Comparison of ENCODE assay signal across 11 mouse cellular contexts in the genomic region with DNA sequence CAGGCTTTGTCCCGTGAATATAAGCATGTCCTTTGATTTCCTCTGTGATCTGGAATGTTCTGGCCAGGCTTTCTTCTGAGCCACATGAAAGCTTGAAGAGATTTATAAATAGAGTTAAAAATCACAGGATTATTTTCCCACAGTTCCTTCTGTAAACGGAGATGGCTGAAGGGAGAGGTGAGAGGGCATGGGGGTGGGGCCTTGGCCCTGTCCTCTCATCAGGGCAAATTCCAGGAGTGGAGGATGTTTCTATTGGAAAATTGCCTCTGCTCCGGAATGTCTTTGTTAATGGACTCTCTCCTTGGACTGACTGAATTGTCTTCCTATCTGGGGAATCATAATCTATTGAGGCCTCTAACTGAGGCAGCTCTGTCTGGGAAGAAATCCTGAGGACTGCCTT. TPM values are rescaled to one million over a fixed set of nuclear protein-coding genes. Genes with fewer than 3 reads are reported as not detected.
DNase-seq lines count a peak whose midpoint lies in the region; ATAC-seq and TF ChIP-seq lines count a peak whose summit lies in the region.
"Had no signal": no experiment of that assay in that cellular context is flagged by ENCODE, and none has a peak within 500 bp of the region (broad histone marks: within the 10 kb centered on the region; RNA-seq: fewer than 3 reads in every experiment).

No protein-coding gene starts in this region.

- H3K9me3 ChIP-seq in heart, embryonic 10.5 days = no peaks in the 10 kb centered on the region
- no peaks in the 10 kb centered on the region for H3K9me3 ChIP-seq in kidney, embryonic 16.5 days (ENCODE audit: low read length)
- no peaks in the 10 kb centered on the region for H3K9me3 ChIP-seq in forebrain, postnatal 0 days (ENCODE audit: low read length)
- H3K9me3 ChIP-seq: forebrain, embryonic 12.5 days had no signal

- H3K27me3 ChIP-seq in heart, embryonic 10.5 days (ENCODE audit: insufficient read depth, poor library complexity, severe bottlenecking) = no peaks in the 10 kb centered on the region
- H3K27me3 ChIP-seq in kidney, embryonic 16.5 days (ENCODE audit: insufficient read depth, low read length) = no peaks in the 10 kb centered on the region
- no peaks in the 10 kb centered on the region for H3K27me3 ChIP-seq in forebrain, postnatal 0 days (ENCODE audit: insufficient read depth, low read length)

- peak overlapping the region; percentile 47; the same call in 1 of the 2 replicates for H3K27ac ChIP-seq in heart, embryonic 10.5 days
- no peak overlapping the region for H3K27ac ChIP-seq in kidney, embryonic 16.5 days (ENCODE audit: low read length)
- H3K27ac ChIP-seq in forebrain, postnatal 0 days (ENCODE audit: low read depth, low read length) = no peak overlapping the region
- H3K27ac ChIP-seq: forebrain, embryonic 12.5 days had no signal

- H3K36me3 ChIP-seq in heart, embryonic 10.5 days = no peaks in the 10 kb centered on the region
- no peaks in the 10 kb centered on the region for H3K36me3 ChIP-seq in kidney, embryonic 16.5 days (ENCODE audit: insufficient read depth, low read length)
- H3K36me3 ChIP-seq in forebrain, postnatal 0 days (ENCODE audit: insufficient read depth) = no peaks in the 10 kb centered on the region
- H3K36me3 ChIP-seq: forebrain, embryonic 12.5 days had no signal

- ATAC-seq in kidney, embryonic 16.5 days (ENCODE audit: low FRiP score, low TSS enrichment) = peak; percentile 73; the same call in 1 of the 2 replicates
- no peak for ATAC-seq in forebrain, postnatal 0 days

- H3K4me3 ChIP-seq in heart, embryonic 10.5 days = no peak overlapping the region
- H3K4me3 ChIP-seq in kidney, embryonic 16.5 days (ENCODE audit: low read length) = no peak overlapping the region
- H3K4me3 ChIP-seq in forebrain, postnatal 0 days (ENCODE audit: low read depth, low read length) = no peak overlapping the region
- H3K4me3 ChIP-seq: forebrain, embryonic 12.5 days had no signal

- H3K4me1 ChIP-seq in heart, embryonic 10.5 days = peaks cover 22% of the 10 kb centered on the region; the same call in 1 of the 2 replicates
- H3K4me1 ChIP-seq in kidney, embryonic 16.5 days (ENCODE audit: insufficient read depth, low read length) = no peaks in the 10 kb centered on the region
- 0 out of 2 replicates have a peak, but pooled peaks cover 5% of the 10 kb centered on the region for H3K4me1 ChIP-seq in forebrain, postnatal 0 days (ENCODE audit: insufficient read depth)

- H3K9ac ChIP-seq in kidney, embryonic 16.5 days (replicated peaks; ENCODE audit: low read length) = no peak overlapping the region
- H3K9ac ChIP-seq in forebrain, postnatal 0 days = no peak overlapping the region
- H3K9ac ChIP-seq: forebrain, embryonic 12.5 days had no signal

- no peak for TF ChIP-seq CTCF in forebrain, postnatal 0 days (IDR thresholded peaks at IDR 0.05; ENCODE audit: low read depth)

- no peak overlapping the region for H3K4me2 ChIP-seq in kidney, embryonic 16.5 days (replicated peaks; ENCODE audit: low read depth, low read length)
- no peak overlapping the region for H3K4me2 ChIP-seq in forebrain, postnatal 0 days (ENCODE audit: low read depth)
- H3K4me2 ChIP-seq: forebrain, embryonic 12.5 days had no signal

- peak; percentile 30 for DNase-seq in gastrocnemius, postnatal 25 days
- no peak for DNase-seq in gastrocnemius, adult 8-10 months (ENCODE audit: low spot score in 2 of 2)
- DNase-seq in heart, embryonic 10.5 days (ENCODE audit: low spot score) = no peak
- DNase-seq in lung, postnatal 4 days = peak; percentile 57 to 81
- no peak for DNase-seq in thymus, postnatal 36 days
- no peak for DNase-seq in liver
- DNase-seq in forebrain, postnatal 0 days = no peak
- DNase-seq: cerebellum, adult 8-10 months; midbrain, embryonic 14.5 days had no signal

- 36% methylated on average over 3 of the region's 3 CpGs for WGBS in heart, embryonic 10.5 days
- 18% methylated on average over 3 of the region's 3 CpGs for WGBS in kidney, embryonic 16.5 days
- 38% methylated on average over 3 of the region's 3 CpGs for WGBS in forebrain, postnatal 0 days

RNA-seq across cellular contexts. Expression of a gene that starts 15.6 kb away (rescaled TPM):
- 10 to 100 TPM; 45.0 to 47.1 TPM for total RNA-seq in gastrocnemius, postnatal 25 days (2021)
- 10 to 100 TPM; 12.1 to 28.3 (median 24.5) TPM for total RNA-seq in gastrocnemius, adult 8-10 months (2022)
- polyA plus RNA-seq in heart, embryonic 10.5 days (2016; fragmentation: Nextera tagmentation; extraction: Ambion mirVana) = 1.7 and 3.5 TPM in 2 replicates
- polyA plus RNA-seq in kidney, embryonic 16.5 days (2015; fragmentation: Nextera tagmentation; extraction: Ambion mirVana) = 1.9 and 2.4 TPM in 2 replicates
- total RNA-seq in forebrain, postnatal 0 days (2014; rRNA removed) = 29.1 and 45.7 TPM in 2 replicates
- 7.6 and 10.9 TPM in 2 replicates for polyA plus RNA-seq in forebrain, postnatal 0 days (2015; fragmentation: Nextera tagmentation; extraction: Ambion mirVana)

RNA-seq across cellular contexts. Expression of a gene that starts 19.0 kb away (rescaled TPM):
- total RNA-seq in gastrocnemius, postnatal 25 days (2021) = 100 to 1,000 TPM; 138 to 143 TPM
- 100 to 1,000 TPM; 209 to 234 (median 219) TPM for total RNA-seq in gastrocnemius, adult 8-10 months (2022)
- 54.2 and 54.7 TPM in 2 replicates for polyA plus RNA-seq in heart, embryonic 10.5 days (2016; fragmentation: Nextera tagmentation; extraction: Ambion mirVana)
- polyA plus RNA-seq in kidney, embryonic 16.5 days (2015; fragmentation: Nextera tagmentation; extraction: Ambion mirVana) = 62.0 and 64.9 TPM in 2 replicates
- total RNA-seq in forebrain, postnatal 0 days (2014; rRNA removed) = 77.0 and 91.5 TPM in 2 replicates
- polyA plus RNA-seq in forebrain, postnatal 0 days (2015; fragmentation: Nextera tagmentation; extraction: Ambion mirVana) = 48.5 and 48.7 TPM in 2 replicates

Comparison
In these comparisons a context has a peak if more than half of its experiments do, and no peak if none do; other contexts are left out.
1. DNase-seq: peak in gastrocnemius, postnatal 25 days (single experiment) and lung, postnatal 4 days (2 of 2); none in gastrocnemius, adult 8-10 months (0 of 2), heart, embryonic 10.5 days (single experiment), thymus, postnatal 36 days (0 of 2), liver (single experiment) and forebrain, postnatal 0 days (single experiment).